Mouse (Mus musculus) liver, embryonic 14.5 days (tissue): ENCODE measurements at regions not wholly inside any gene's neighbourhood (a gene's known extent, or its start where the extent isn't known, plus 50 kb on each side); places are given as distances from the start of the nearest gene placed in this dataset.

Source experiments
- CTCF ChIP-seq: IDR thresholded peaks from 2 replicates; pipeline ENCODE4 v1.5.1; 2016; ENCODE audit warnings: antibody characterized with exemption, low read depth, control low read depth
- EP300 ChIP-seq: IDR thresholded peaks from 2 replicates; pipeline ENCODE4 v1.6.1; 2016; ENCODE audit warnings: antibody characterized with exemption, low read depth

DNA sequence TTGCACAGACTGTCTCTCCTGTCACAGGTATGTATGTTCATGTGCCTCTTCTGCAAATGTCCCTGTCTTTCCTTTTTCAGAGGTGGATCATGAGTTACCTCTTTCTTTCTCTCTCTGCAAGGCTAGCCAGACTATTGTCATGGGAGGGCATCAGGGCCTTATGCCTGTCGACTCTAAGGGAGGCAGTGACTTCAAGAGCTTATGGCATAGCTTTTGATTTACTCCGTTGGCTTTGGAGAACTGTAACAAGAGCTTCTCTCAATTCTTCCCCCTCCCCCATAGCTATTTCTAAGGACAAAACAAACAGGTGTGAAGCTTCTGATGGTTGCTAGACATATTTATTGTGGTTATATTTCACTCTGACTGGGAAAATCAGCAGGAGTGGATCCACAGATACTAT is 191.0 kb downstream of the Papss1 start:
- no peak for TF ChIP-seq EP300
- TF ChIP-seq CTCF = no peak
